Mouse (Mus musculus): ENCODE data around the gene Ly6g6d.

Ly6g6d gene

DNA sequence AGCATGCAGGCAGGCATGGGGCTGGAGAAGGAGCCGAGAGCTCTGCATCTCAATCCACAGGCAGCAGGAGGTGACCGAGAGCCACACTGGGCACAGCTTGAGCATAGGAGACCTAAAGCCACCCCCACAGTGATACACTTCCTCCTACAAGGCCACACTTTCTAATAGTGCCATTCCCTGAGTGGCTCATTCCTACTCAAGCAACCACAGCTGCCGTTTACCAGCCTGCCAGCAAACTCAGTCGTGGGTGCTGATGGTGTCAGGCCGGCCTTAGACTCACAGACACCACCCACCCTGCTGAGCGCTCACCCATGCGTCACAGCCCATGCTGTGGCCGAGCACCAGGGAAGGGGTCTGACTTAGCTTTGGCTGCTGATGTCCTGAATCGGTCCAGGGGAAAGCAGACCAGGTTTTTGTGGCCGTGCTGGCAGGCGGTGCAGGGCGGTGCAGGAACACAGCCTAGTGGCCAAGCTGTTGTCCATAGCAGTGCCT lies 19.3 kb upstream of the Ly6g6d start:
- peak; percentile 72 to 74 for DNase-seq

DNA sequence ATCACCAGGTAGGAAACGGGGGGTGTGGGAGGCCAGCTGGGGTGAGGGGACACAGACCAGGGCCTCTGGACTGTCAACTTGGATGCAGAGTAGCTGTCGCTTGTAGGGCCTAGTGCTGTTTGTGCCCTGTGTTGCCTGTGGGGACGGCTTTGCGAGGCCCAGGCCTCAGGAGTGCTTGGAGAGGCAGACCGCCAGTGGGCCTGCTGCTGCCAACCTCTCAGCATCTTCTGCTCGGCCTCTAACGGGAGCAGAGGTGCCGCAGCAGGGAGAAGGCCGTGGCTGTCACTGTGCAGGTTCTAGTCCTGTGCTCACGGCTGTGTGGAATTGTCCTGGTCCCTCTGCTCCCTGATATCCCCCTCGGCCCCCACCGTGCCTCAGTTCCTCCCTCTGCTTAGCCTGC lies 18.7 kb upstream of the Ly6g6d start:
- DNase-seq = no peak

DNA sequence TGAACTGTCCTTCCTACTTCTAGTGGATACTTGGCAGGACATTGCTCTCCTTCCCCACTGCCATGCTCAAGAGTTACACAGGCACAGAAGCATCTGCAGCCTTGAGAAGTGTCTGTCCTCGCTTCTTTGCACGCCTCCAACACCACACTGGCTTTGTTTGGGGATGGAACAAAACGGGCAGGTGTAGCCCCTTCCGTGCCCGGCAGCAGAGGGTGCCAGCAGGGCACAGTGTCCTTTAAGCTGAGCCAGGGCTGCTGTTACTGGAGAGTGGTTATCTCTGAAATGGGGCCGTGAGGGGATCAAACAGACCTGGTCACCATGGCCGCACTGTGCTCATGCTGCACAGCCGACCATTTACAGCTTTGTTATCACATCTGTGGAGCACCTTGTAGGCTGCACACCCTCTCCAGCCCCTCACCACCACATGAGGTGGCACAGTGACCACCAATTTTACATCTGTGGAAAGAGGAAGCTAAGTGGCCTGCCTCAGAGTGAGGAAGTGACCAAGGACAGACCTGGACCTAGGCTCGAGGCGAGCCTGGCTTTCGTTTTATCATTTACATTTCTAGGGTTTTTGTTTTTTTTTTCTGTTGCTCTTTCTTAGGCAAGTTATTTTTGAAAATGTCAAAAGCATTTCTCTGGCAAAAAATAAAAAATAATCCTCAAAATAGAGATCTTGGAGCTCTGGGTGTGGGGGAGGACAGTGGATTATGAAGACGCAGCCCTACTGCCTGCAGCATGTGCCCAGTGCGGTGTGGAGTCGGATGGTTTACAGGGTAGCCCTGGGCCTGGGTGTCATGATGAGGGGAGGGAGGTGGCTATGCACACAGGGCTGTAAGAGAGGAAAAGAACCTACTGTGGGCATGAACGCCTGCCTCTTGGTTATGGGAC lies 16.9 kb upstream of the Ly6g6d start:
- no peak for DNase-seq

DNA sequence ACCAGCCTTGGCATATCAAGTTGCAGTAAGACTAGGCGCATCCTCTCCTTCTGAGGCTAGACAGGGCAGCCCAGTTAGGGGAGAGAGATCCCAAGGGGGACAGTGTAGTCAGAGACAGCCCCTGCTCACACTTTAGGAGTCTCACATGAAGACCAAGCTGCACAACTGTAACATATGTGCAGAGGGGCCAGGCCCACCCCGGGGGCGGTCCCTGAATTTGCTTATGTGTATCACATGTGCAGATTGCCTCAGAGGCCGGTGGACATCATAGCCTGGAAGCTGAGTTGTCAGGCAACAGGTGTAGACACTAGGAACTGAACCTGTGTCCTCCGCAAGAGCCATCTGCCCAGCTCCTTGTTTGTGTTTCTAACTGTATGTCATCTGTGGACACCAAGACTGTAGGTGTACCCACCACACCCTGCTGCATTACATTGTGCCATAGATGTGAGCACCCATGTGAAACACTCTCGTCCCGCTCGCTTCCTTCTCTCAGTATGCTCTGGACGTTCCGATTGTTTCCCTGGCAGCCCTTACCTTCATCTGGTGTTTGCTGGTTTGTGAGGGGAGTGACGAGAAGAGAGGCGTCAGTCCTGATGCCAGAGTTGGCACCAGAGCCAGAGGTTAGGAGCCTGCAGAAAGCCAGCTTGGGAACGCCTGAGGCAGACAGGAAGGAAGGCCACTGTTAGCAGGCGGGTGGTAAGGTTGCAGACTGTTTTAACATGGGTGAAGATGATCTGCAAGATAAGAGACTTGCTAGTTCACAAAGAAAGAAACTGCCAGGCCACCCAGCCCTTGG lies 14.7 kb upstream of the Ly6g6d start:
- DNase-seq = no peak

DNA sequence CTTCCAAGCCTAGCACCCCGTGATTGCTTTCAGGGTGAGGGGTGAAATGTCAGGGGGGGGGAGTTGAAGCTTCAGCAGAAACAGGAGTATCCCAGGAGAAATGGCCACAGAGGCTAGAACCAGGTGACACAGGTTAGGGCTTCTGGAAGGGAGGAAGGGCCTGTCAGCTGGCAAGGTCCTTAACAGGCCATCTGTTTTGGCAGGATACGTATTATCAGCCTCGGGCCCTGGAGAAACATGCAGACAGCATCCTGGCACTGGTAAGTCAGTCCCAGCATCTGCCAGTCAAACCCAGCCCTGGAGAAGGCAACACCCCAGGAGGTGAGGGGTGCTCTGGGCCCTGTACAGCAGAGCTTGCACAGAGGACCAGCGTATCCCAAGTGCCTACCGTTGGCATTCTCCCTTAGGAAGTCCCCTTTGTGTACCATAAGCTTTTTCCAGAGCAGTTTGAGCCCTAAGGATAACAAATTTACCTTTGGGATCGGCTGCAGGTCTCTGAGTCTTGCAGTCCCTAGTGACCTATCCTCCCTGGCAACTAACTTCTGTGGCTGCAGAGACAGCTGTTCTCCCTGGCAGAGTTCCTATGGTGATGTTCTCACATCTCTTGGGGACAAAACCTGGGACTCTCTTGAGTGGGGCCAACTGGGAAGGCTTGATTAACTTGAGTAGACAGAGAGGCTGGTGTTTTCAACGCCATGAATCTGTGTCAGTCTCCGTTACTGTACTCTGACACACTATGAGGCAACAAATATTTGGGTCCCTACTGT lies 12.5 kb upstream of the Ly6g6d start:
- peak; percentile 82 to 85 for DNase-seq

DNA sequence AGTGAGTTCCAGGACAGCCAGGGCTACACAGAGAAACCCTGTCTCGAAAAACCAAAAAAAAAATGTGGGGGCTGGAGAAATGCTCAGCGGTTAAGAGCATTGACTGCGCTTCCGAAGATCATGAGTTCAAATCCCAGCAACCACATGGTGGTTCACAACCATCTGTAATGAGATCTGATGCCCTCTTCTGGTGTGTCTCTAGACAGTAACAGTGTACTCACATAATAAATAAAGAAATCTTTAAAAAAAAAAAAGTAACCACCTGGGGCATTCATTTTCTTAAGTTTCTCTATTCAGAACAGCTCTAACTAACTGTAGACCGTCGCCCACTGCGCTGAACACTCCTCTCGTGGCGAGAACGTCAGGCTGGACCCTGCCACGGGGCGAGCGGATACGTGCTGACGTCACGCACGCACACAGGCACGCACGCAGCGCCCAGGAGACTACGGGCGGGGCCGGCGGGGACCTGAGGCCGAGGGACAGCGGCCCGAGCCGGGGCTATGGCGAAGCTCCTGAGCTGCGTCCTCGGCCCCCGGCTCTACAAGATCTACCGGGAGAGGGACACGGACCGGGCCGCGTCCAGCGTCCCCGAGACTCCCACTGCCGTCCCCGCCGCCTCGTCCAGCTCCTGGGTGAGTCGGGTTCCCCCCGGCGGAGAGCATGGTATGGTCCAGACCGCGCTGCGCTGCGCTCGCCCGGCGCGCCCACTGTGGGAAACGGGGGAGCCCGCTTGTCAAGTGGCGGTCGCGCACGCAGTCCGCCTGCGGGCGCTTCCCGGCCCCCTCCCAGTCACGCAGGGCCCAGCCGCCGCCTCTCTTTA lies 11.2 kb upstream of the Ly6g6d start, which contains the start of gene Abhd16a:
Gene Abhd16a, plus strand, starts transcription at position 439 of the 820 bp plus-strand sequence.
- DNase-seq = peak; percentile 94 to 95

DNA sequence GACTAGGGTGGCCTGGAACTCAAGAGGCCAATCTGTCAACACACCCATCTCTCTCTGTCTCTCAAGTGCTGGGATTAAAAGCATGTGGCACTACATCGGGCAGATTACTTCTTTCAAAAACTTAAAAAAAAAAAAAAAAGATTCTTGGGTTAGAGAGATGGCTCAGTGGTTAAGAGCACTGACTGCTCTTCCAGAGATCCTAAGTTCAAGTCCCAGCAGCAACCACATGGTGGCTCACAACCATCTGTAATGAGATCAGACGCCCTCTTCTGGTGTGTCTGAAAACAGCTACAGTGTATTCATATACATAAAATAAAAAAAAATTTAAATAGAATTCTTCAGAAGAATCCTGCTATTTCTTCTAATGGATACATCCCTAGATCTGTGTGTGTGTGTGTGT lies 10.3 kb upstream of the Ly6g6d start:
- DNase-seq = no peak

DNA sequence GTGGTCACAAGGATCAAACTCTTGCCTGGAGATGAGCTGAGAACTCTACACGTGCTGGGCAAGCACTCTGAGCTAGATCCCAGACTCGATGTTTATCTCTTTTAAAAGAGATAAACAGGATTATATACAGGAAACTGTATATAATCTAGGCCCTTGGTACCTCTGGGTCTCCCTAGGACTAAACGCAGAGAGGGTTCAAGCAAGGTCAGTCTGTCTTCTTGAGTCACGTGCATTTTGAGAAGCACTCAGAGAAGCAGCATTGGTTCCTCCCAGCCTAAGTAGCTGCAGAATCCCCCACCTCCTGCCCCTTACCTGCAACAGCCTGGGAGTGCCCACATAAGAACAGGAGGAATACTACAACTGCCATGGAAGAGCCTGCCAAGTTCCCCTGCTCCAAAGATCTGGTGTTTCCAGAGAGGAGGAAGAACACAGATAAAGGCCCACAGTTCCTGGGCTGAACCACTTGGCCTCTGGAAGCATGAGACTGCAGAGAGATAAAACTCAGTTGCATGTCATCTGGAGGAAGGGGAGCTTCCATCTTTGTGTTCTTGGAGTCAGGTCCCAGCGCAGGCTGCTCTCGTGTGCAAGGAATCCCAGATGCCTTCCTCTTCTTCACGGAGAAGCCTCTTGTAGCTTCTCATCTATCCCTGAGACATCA lies 7.5 kb upstream of the Ly6g6d start, which contains the start of gene Ly6g6f:
Gene Ly6g6f, minus strand, starts transcription at position 403 of the 658 bp plus-strand sequence.
- DNase-seq = no peak

DNA sequence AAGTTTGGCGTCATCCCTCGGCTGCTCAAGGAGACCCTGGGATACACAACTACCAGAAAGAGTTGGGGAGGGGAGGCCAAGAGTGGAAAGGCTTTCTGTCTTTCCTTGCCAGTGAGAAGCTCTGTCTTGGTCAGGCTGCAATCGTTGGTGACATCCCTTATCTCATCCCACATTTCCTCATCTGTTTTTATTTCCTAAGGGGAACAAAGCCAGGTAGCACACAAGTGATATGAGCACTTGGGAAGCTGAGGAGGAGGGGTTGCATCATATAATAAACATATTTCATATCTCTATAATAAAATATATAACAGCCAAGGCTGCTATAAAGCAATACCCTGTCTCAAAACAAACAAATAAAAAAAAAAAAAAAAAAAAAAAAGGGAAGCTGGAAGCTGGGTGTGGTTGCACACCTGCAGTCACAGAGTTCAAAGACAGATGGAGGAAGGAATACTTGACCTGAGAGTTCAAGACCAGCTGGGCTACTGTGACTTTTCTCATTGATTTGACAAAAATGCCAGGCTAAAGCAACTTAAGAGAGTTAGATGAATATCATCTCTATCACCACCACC lies 6.1 kb upstream of the Ly6g6d start:
- no peak for DNase-seq

DNA sequence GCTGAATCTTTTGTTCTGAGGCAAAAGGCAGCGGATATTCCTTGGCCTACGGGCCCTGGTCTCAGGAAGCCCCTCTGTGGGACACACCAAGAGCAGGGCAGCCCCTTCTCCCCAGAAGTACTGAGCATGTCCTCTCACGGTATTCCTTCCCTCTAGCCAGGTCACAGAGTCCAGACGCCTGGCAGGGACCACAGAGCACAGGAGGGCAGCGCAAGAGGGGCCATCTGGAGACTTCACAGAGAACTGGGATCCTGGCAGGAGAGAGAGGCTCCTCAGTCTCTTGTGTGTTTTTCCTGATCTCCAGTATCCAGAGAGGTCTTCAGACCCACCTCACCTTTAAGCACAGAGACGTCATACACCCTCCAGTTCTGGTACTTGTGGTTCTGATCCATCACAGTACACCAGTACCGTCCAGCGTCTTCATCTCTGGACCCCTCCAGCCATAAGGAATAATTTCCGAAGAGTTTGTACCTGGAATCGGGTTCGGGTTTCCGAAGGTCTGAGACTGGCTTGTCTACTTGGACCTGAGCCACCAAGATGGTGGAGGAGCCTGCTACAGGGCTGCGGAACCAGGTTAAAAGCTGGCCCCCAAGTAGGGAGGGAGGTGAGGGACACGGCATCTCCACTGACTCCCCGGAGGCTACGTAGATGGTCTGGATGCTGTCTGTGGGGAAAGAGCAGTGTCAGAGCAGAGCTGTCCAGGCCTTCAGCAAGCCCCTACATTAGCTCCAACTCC lies 5.1 kb upstream of the Ly6g6d start:
- peak; percentile 72 to 75 for DNase-seq

DNA sequence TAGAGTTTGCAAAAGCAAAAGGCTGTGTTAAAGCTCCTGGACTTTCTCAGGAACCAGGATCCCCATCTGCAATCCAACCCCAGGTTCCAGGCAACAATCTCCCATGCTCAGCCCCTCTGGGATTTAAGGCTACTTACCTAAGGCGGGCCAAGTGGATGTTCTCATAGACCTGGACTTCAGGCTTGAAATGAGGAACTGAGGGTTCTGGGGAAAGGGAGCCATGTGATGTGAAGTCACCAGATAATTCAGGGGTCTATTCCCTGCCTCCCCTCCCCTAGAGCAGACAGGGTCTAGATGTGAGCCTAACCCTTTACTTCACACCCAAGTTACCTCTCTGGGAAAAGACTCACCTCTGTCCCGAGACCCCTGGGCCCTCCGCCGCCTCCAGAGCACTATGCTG lies 2.8 kb upstream of the Ly6g6d start:
- DNase-seq = no peak

DNA sequence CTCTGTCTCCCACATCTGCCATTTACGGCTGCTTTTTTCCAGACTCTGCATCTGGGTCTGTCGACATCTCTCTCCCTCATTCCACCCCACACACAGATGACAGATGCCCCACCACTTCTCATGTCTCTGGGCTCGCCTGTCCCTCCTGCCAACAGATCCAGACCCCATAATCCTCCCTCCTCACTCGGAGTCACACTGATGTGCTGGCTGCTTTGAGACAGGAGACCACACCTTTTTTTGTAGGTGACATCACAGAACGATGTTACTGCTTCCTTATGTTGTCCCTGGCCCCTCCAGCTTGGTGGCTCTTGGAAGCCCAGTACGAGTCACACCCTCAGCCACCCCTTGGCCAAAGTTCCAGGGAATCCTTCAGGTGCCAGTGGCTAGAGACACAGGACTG lies 2.4 kb upstream of the Ly6g6d start:
- no peak for DNase-seq

DNA sequence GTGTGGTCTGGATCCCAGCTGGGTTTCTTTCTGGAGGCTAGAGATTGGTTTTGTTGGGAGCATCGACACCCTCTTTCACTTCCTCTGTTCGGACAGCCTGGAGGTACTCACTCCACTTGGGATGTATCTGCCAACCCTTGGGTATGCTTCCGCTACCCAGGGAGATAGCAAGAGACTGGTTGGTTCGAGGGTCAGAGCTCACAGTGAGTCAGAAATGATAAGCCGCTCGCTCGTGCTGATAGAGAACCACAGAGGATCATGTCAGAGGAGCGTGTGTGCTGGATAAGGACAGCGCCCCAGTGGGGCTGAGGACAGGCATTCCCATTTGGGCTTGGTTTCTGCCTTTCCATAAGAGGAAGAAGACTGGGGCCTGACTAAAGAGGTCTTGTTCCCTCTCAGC lies 1.9 kb upstream of the Ly6g6d start:
- no peak for DNase-seq

DNA sequence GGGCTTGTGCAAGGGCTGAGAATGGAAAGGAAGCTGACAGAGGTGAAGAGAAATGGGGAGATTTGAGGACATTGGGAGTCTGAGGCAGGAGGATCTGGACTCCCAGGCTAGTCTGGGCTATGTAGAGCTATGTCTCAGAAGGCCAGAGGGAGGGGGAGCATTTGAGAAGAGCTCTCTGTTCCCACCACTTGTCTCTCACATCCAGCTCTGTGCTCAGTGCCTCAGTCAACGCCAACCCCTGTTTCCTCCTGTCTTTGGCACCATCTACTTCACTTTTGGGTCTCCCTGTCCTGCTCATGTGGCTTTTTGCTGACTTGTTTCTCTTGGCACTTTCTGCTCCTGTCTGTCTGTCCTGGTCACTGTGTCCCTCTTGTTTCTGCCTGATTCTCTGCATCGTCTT lies 580 bp downstream of the Ly6g6d start:
- peak in 1 of 2 experiments; percentile 2 for DNase-seq

DNA sequence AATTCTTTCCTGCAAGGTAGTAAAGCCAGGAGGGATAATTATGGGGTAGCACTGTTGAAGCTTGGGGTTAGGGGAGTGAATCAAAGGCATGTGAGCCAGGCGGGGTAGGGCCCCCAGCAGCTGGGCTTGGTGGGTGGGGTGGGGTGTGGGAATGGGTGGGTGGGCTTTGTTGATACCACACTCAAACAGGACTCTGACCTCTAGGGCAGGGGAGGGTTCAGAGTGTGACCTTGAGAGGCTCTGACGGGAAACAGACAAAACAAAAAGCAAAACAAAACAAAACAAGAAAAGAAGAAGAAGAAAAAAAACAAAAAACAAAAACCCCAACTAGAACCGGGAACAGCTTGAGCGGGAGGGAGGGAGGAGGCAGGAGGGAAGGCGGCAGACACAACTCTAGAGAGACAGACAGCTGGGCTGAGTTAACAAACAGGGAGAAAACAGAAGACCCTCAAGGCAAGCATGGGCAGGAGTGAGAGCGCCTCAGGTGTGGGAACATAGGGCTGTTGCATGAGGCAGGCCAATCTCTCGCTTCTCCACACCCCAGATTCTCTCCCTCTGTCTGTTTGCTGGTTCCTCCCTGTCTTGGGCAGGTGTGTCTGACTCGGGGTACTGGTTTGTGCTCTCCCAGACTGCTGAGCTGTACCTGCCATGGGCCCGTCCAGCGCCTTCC lies 1.2 kb downstream of the Ly6g6d start, which contains the start of gene Ly6g6e:
Gene Ly6g6e, plus strand, starts transcription at position 396 of the 670 bp plus-strand sequence.
- DNase-seq = peak in 1 of 2 experiments; percentile 9

DNA sequence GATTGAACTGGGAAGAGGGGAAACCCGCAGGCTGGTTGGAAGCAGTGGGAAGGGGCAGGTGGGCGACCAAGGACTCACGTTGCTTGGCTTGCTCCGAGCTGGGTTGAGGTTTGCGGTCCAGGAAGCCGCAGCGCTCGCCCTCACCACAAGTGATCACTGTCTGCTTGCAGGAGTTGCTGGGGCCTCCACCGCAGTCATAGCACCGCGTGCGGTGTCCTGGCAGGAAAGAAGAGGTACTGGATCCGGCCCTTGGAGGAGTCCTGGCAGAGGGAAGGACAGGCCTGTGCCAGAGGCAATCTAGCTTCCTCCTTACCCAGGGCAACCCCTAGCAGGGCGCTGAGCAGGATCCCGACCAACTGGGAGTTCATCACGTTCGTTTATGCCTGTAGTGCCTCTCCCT lies 3.8 kb downstream of the Ly6g6d start:
- peak; percentile 82 to 84 for DNase-seq

DNA sequence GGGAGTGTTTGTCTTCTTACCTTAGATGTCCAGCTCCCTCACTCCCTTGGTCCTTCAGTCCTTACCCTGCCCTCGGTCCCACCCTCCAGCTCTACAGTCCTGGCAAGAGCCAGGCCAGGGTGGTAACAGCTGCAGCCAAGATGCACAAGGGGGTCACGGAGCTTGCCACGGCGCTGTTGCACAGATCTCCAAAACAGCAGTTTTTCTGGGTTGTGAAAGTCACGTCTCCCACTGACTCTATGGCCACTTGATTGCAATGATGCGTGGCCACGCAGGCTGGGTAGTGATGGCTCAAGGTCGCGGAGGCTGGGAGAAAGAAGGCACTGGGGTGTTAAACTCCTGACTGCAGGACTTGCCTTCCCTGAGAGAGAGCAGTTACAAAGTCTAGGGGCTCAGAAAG lies 6.4 kb downstream of the Ly6g6d start:
- DNase-seq = no peak

DNA sequence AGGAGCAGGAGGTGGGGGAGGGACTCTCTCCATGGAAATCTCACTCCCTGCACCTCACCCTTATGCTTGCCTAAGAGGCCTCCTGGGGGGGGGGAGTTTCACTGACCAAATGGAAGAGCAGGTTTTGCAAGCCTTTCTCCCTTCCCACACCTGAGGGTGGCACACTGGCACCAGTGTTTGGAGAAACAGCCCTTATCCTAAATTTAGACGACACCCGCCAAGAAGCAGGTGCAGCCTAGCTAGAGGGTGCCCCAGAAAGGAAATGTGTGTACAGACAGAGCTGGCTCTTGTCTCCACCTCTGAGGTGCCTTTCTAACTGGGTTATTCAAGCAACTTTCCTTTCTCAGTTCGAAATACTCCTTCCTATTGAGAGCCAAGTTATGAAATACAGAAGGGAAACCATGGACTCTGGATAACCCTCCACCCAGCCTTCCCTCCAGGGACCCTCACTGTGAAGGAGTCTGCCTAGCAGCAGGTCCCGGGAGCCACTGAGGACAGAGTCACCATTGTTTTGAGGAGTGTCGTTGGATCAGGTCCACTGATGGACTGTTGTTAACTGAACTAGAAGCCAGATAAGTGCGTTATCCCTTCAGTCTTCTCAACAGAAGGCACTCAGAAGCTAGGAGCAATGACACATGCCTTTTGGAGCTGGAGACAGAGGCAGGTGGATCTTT lies 7.2 kb downstream of the Ly6g6d start:
- peak; percentile 83 to 87 for DNase-seq
